In the genomic region with DNA sequence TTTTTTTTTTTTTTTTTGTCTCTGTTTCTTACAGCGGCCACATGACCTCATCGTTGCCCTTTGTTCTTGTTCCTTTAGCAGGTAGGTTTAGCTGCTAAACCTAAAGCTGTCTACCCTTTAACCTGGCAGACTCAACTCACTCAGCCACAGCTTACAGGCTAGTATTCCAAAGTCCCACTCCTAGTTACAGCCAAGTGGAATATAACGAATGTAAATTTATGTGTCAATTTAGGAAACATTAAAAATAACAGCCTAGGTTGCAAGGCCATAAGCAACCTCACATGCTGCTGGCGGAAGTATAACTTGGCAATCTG, we compare ENCODE assay signal across 14 mouse cellular contexts.
DNase-seq lines count a peak whose midpoint lies in the region; ATAC-seq and TF ChIP-seq lines count a peak whose summit lies in the region.
"Had no signal": no experiment of that assay in that cellular context is flagged by ENCODE, and none has a peak within 500 bp of the region (broad histone marks: within the 10 kb centered on the region; RNA-seq: fewer than 3 reads in every experiment).

No protein-coding gene starts in this region.

- peak overlapping the region; percentile 51; the same call in 1 of the 2 replicates for H3K27ac ChIP-seq in ES-E14 (ENCODE audit: insufficient read depth, low read depth, low read length, poor library complexity, severe bottlenecking)
- H3K27ac ChIP-seq in forebrain, embryonic 13.5 days: peak overlapping the region; percentile 61
- H3K27ac ChIP-seq in midbrain, embryonic 13.5 days: peak overlapping the region; percentile 39; the same call in 1 of the 2 replicates
- H3K27ac ChIP-seq: left cerebral cortex, adult 2 months; limb, embryonic 10.5 days; liver, embryonic 13.5 days had no signal

- no peaks in the 10 kb centered on the region for H3K9me3 ChIP-seq in ES-E14 (ENCODE audit: control insufficient read depth, insufficient read depth, low read depth, low read length)
- no peaks in the 10 kb centered on the region for H3K9me3 ChIP-seq in forebrain, embryonic 13.5 days (replicated peaks)
- H3K9me3 ChIP-seq in midbrain, embryonic 13.5 days: no peaks in the 10 kb centered on the region
- H3K9me3 ChIP-seq: G1E; limb, embryonic 10.5 days; liver, embryonic 13.5 days had no signal

- no peak overlapping the region for H3K4me3 ChIP-seq in ES-E14 (ENCODE audit: insufficient read depth in 1 of 2, low read depth in 1 of 2, low read length in 2 of 2, poor library complexity in 1 of 2, severe bottlenecking in 1 of 2)
- H3K4me3 ChIP-seq in forebrain, embryonic 13.5 days: no peak overlapping the region
- no peak overlapping the region for H3K4me3 ChIP-seq in midbrain, embryonic 13.5 days (replicated peaks)
- H3K4me3 ChIP-seq: left cerebral cortex, adult 2 months; limb, embryonic 10.5 days; liver, embryonic 13.5 days had no signal

- H3K4me2 ChIP-seq in forebrain, embryonic 13.5 days: no peak overlapping the region
- H3K4me2 ChIP-seq in midbrain, embryonic 13.5 days (replicated peaks): no peak overlapping the region
- H3K4me2 ChIP-seq: liver, embryonic 13.5 days had no signal

- no peak; the same call in 1 of the 2 replicates for ATAC-seq in forebrain, embryonic 13.5 days
- no peak; the same call in 1 of the 2 replicates for ATAC-seq in midbrain, embryonic 13.5 days

- H3K27me3 ChIP-seq in forebrain, embryonic 13.5 days: 0 out of 2 replicates have a peak, but pooled peaks cover 12% of the 10 kb centered on the region
- peaks cover 61% of the 10 kb centered on the region; the same call in 1 of the 2 replicates for H3K27me3 ChIP-seq in midbrain, embryonic 13.5 days

- DNase-seq in kidney, adult 11 months: peak; percentile 21
- no peak for DNase-seq in kidney, postnatal 10 days
- no peak for DNase-seq in ES-E14 (ENCODE audit: low read depth, low spot score)
- no peak for DNase-seq in spleen, postnatal 4 days (ENCODE audit: low spot score in 2 of 2)
- DNase-seq in adrenal gland, adult (ENCODE audit: inconsistent age in 2 of 2, low spot score in 1 of 2): no peak
- DNase-seq: cerebellum, postnatal 10 days; heart, adult 18-20 months; kidney, postnatal 14 days; liver, embryonic 13.5 days had no signal

- no peak overlapping the region for H3K9ac ChIP-seq in ES-E14 (ENCODE audit: insufficient read depth, low read depth, low read length, poor library complexity, severe bottlenecking)
- H3K9ac ChIP-seq in forebrain, embryonic 13.5 days: no peak overlapping the region
- H3K9ac ChIP-seq in midbrain, embryonic 13.5 days (replicated peaks): no peak overlapping the region
- H3K9ac ChIP-seq: liver, embryonic 13.5 days had no signal

- in situ Hi-C loops in ES-E14 (cut with MboI; ENCODE audit: low sequenced_read_pairs in 2 of 2, unreplicated experiment in 2 of 2): no loop called here

- H3K36me3 ChIP-seq in ES-E14 (ENCODE audit: control insufficient read depth, insufficient read depth, low read length, poor library complexity, severe bottlenecking): no peaks in the 10 kb centered on the region
- H3K36me3 ChIP-seq in forebrain, embryonic 13.5 days (ENCODE audit: poor library complexity, severe bottlenecking): no peaks in the 10 kb centered on the region
- H3K36me3 ChIP-seq in midbrain, embryonic 13.5 days: no peaks in the 10 kb centered on the region
- H3K36me3 ChIP-seq: G1E; limb, embryonic 10.5 days; liver, embryonic 13.5 days had no signal

- 42% methylated on average over 4 of the region's 4 CpGs for WGBS in forebrain, embryonic 13.5 days
- 38% methylated on average over 4 of the region's 4 CpGs for WGBS in midbrain, embryonic 13.5 days

- peaks cover 2 to 22% of the 10 kb centered on the region in 2 experiments; a peak in 2 of 4 replicates for H3K4me1 ChIP-seq in ES-E14 (ENCODE audit: control insufficient read depth in 2 of 2, insufficient read depth in 2 of 2, low read length in 2 of 2, poor library complexity in 1 of 2)
- peaks cover 15% of the 10 kb centered on the region for H3K4me1 ChIP-seq in forebrain, embryonic 13.5 days
- peaks cover 10% of the 10 kb centered on the region for H3K4me1 ChIP-seq in midbrain, embryonic 13.5 days (replicated peaks)
- H3K4me1 ChIP-seq: liver, embryonic 13.5 days had no signal

TF ChIP-seq in ES-E14, 5 proteins besides CTCF, POLR2A, EP300 and RAD21:
- TF ChIP-seq ZNF384 (IDR thresholded peaks at IDR 0.05; ENCODE audit: low read depth, low read length) (no peak; the same call in 1 of the 2 replicates), ZC3H11A (IDR thresholded peaks at IDR 0.05; ENCODE audit: borderline replicate concordance, low read depth, low read length) (no peak), MAFK (IDR thresholded peaks at IDR 0.05; ENCODE audit: insufficient read depth, low read depth, low read length) (no peak), HCFC1 (IDR thresholded peaks at IDR 0.05; ENCODE audit: borderline replicate concordance, insufficient read depth, low read length) (no peak), CHD2 (IDR thresholded peaks at IDR 0.05; ENCODE audit: low read depth, low read length) (no peak)
